Mouse (Mus musculus): ENCODE results near the gene Hsd11b1. TPM values are rescaled to one million over a fixed set of nuclear protein-coding genes. Genes with fewer than 3 reads are reported as not detected.

The Hsd11b1 gene
- total RNA-seq, 2 experiments from 2014 or later = 44.9 to 78.5 TPM

GRCm38 (mm10) chr1:193207503-193207902, 56.4 kb downstream of the Hsd11b1 start, which contains the start of gene Lamb3:
Gene Lamb3, plus strand, starts transcription at chr1:193207699.
- ATAC-seq (ENCODE audit: poor library complexity, severe bottlenecking) = peak; percentile 55

- no peak for ATAC-seq (ENCODE audit: poor library complexity, severe bottlenecking)
Measured at GRCm38 (mm10) chr1:193205431-193205830, 58.4 kb downstream of the Hsd11b1 start.

- no peak for ATAC-seq (ENCODE audit: poor library complexity, severe bottlenecking)
Measured at GRCm38 (mm10) chr1:193203821-193204220, 60.1 kb downstream of the Hsd11b1 start.

GRCm38 (mm10) chr1:193201383-193201778, 62.5 kb downstream of the Hsd11b1 start, which contains the start of gene Traf3ip3:
Gene Traf3ip3, minus strand, starts transcription at chr1:193201703.
- peak; percentile 83 for ATAC-seq (ENCODE audit: poor library complexity, severe bottlenecking)

- peak; percentile 44 for ATAC-seq (ENCODE audit: poor library complexity, severe bottlenecking)
Measured at GRCm38 (mm10) chr1:193200640-193201382, 63.1 kb downstream of the Hsd11b1 start.

GRCm38 (mm10) chr1:193198312-193198711, 65.6 kb downstream of the Hsd11b1 start:
- ATAC-seq (ENCODE audit: poor library complexity, severe bottlenecking) = peak; percentile 14; the same call in 1 of the 2 replicates

- no peak for ATAC-seq (ENCODE audit: poor library complexity, severe bottlenecking)
Measured at GRCm38 (mm10) chr1:193197494-193198205, 66.2 kb downstream of the Hsd11b1 start.

- no peak for ATAC-seq (ENCODE audit: poor library complexity, severe bottlenecking)
Measured at GRCm38 (mm10) chr1:193195169-193195810, 68.6 kb downstream of the Hsd11b1 start.

GRCm38 (mm10) chr1:193194416-193195140, 69.3 kb downstream of the Hsd11b1 start:
- no peak for ATAC-seq (ENCODE audit: poor library complexity, severe bottlenecking)

GRCm38 (mm10) chr1:193191675-193192283, 72.1 kb downstream of the Hsd11b1 start:
- ATAC-seq (ENCODE audit: poor library complexity, severe bottlenecking) = peak; percentile 94

GRCm38 (mm10) chr1:193189771-193190170, 74.1 kb downstream of the Hsd11b1 start:
- ATAC-seq (ENCODE audit: poor library complexity, severe bottlenecking) = no peak

GRCm38 (mm10) chr1:193189151-193189621, 74.7 kb downstream of the Hsd11b1 start:
- no peak for ATAC-seq (ENCODE audit: poor library complexity, severe bottlenecking)

- no peak for ATAC-seq (ENCODE audit: poor library complexity, severe bottlenecking)
Measured at GRCm38 (mm10) chr1:193188257-193188656, 75.6 kb downstream of the Hsd11b1 start.

- ATAC-seq (ENCODE audit: poor library complexity, severe bottlenecking) = no peak
Measured at GRCm38 (mm10) chr1:193181104-193181503, 82.8 kb downstream of the Hsd11b1 start.

- no peak for ATAC-seq (ENCODE audit: poor library complexity, severe bottlenecking)
Measured at GRCm38 (mm10) chr1:193174143-193174733, 89.6 kb downstream of the Hsd11b1 start.

GRCm38 (mm10) chr1:193173810-193174129, 90.1 kb downstream of the Hsd11b1 start:
- no peak for ATAC-seq (ENCODE audit: poor library complexity, severe bottlenecking)

- ATAC-seq (ENCODE audit: poor library complexity, severe bottlenecking) = peak; percentile 92
Measured at GRCm38 (mm10) chr1:193172991-193173809, 90.7 kb downstream of the Hsd11b1 start.

Measured in megakaryocyte, adult 5-6 weeks (primary cell).